Mouse (Mus musculus): ENCODE data around the gene Sh3bp5.

DNA sequence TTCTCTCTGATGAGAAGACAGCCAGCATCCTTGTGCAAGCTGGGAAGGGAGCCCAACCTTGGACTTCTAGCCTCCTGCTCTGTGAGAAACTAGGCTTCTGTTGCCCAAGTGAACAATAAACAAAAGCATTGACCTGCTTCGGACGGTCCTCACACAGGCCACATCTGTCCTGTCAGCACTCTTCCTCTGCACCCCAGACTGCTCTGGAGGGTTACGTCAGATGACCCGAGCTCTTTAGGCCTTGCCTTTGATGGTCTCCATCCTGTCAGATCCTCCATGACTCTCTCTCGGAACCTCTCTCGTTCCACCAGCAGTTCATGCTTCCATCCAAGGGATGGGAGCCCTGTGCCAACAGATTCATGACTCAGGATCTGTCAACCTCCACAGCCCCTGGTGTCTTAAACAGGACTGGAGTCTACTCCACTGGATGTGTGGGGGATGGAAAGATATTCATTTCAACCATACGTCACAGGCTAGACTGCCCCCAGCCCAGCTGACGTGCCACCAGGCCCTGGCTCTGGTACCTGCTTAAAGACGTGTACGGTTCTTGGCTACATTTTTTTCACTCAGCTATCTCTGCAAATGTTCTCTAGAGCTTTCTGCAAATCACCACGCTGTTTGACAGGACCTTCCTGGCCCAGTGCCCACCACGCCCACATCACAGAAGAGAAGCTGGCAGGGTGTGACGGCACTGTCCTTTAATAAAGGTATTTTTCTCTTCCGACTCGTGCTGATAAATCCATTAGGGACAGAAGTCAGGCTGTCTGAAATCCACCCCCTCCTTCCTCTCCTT is 7.5 kb downstream of the Sh3bp5 start:
- TF ChIP-seq CTCF (IDR thresholded peaks at IDR 0.05; ENCODE audit: low read depth, low read length) (no peak), POLR2A (IDR thresholded peaks at IDR 0.05; ENCODE audit: borderline replicate concordance, low read depth, low read length) (no peak)

Data from bone marrow macrophage, adult 2 months (primary cell).